Mouse (Mus musculus) A20 (cell line): ENCODE data around the gene Utp11.

Experiments used
- DNase-seq: peaks from one replicate; pipeline ENCODE4 v3.0.0-alpha.2; 2011; ENCODE audit warnings: low read depth, low spot score

Utp11 gene

DNA sequence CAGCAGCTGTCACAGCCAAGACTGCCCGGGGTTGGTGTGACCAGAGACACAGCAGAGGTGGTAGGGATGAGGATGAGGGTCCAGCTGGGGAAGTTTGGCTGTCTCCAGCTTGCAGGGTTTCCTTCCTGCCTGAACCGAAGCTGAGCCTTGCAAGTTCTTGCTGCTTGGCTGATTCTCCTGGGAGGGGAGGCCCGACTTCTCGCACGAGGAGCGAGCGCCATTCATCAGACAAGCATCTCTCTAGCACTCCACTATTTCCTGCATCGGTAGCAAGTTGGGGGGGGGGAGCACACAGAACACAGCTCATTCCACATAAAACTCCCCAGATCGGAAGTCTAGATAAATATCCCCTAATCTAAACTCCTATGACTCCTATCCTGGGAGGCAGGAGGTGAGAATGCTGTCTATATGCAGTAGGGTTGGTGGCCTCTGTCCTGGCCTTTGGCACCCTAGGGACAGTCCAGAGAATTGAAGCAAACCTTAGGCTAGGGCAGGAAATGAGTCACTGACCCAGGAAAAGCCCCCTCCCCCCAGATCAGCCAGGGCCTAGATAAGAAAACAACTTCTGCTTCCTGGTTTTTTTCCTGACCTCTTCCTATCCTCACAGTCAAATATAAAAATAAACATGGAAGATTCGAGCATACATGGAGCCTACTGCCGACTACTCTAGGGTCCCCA is 11.5 kb upstream of the Utp11 start:
- DNase-seq, result peak; percentile 69

DNA sequence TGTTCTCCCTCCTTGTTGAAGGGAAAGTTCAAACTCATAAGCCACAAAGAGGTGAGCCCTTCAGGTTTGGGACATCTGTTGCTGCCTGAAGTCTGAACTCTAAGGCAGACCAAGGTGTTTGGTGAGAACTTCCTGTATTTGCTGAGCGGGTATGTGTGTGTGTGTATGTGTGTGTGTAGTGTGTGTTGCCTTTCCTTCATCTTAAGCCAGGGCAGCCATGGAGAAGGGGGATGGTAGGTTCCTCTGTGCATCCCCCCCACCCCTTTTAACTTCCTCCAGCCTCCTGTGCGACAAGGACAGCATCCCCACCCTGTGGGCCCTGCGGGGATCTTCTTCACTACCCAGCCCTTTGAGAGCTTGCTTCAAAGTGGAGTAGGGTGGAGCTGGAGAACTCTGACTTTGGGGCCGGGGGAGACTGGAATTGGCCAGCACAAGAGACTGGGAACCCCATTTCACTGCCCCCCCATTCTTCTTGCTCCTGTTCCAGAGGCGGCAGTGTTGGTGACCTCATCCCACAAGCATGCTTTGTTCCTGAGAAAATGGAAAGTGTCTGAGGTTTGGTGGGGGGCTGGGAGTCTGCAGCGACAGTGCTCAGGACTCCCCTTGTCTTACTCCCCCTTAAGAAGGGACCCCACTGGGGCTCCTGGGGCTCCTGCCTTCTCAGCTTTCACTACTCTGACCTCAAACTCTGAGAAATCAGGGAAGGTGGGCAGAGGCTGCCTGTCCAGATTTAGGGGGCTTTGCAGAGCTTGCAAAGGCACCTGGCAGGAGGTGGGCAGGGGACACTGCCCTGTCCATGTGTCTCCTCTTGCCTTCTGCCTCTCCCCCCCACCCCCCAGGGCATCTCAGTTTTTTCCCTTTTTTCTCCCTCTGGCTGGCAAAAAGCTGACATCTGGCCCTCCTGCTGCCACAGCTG is 10.7 kb upstream of the Utp11 start:
- peak; percentile 80 for DNase-seq

DNA sequence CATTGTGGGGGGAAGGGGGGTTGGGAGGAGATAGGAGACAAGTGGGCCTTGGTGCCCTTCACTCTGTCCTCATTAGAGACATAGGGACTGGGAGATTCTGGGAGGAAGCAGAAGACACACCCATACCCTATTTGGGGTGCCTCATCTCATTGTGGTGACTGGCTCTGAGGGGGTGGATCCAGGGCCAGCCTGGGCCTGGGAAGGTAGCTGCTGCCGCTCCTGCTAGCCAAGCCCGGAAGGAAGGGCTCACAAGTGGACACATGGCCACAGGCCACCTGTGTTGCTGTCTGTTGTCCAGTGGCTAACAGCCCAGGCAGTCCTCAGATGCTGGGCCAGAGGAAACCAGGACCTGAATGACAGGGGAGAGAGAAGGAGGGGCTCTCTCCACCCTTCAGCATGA is 10.0 kb upstream of the Utp11 start:
- no peak for DNase-seq

DNA sequence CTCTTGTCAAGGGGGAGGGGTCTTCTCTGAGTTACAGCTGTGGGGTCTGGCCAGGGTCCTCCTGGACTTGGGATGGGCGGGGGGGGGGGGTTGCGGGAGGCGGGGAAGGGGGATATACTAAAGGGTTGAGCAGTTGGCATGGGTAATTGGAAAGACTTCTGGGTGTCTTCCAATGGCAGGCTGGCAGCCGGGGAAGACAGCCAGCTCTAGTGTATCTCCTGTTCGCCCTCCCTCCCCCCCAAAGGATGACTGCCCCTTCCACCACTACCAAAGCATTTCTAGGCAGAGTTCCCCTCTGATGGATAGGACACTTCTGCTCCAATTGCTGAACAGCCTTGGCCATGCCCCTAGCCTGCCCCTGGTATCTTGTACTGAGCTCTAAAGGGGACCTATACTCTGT is 8.5 kb upstream of the Utp11 start:
- DNase-seq, result peak; percentile 16

- peak; percentile 87 for DNase-seq
Observed at GRCm38 (mm10) chr4:124701052-124701845, 7.8 kb upstream of the Utp11 start.

- DNase-seq, result peak; percentile 85
Observed at GRCm38 (mm10) chr4:124700248-124700971, 7.0 kb upstream of the Utp11 start, which contains the start of gene Fhl3. TSS of gene Fhl3 (plus strand) at chr4:124700701.

GRCm38 (mm10) chr4:124699791-124700190 is 6.4 kb upstream of the Utp11 start:
- DNase-seq, result no peak

- no peak for DNase-seq
Observed at GRCm38 (mm10) chr4:124695786-124696516, 2.6 kb upstream of the Utp11 start.

DNA sequence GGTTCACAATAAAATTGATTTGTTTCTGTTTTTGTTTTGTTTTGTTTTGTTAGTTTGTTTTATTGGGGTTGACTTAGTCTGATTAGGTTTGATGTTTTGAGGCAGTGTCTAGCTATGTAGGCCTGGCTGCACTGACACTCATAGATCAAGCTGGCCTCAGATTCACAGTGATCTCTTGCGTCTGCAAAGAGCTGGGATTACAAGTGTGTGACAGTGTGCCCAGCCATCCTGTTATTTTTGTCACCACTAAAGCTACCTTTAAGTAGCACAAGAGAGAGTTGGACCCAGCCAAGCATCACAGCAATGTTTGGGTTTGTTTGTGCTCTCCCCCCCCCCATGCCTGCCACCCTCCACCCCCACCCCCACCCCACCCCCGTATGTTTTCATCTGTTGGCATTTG is 1.2 kb upstream of the Utp11 start:
- DNase-seq, result peak; percentile 9

- peak; percentile 29 for DNase-seq
Observed at GRCm38 (mm10) chr4:124692416-124692861, 961 bp downstream of the Utp11 start.

DNA sequence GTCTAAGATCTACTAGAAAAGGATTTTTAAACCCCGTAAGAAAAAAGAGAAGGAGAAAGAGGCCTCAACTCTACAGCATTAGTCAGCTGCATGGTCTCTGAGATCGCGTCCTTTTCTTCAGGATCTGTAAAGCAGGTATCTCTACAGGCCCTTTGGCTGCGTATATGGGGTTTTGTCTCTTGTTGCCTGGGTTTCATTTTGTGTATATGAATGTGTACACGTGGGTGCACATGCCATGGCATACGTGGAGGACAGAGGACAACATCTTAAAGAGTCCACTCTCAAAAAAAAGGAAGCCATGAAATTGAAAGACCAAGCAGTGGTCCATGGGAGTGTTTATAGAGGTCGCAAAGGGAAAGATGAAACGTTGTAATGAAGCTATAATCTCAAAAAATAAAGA is 1.9 kb downstream of the Utp11 start:
- DNase-seq, result peak; percentile 11

DNA sequence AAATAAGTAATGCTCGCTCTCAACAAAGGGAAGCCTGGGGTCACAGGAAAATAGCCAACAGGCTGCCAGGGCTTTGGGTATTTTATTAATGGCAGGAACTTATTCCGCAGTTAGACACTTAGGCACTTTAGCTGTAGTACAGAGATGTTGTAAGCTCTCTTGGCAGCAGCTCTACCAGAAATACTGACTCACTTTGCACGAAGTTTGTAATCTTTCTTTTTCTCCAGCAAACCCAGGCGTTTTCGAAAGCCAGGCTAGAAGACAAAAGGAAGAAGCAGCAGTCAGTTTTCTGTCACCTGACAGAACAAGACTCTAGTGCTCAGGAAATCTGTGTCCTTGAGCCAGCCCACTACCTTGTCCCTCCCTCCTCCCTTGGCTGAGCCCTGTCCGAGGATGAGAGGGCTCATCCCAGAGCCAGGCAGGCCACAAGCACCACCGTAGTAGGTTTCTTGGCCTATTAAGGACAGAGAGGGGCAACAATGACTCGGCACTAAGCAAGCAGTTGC is 7.5 kb downstream of the Utp11 start:
- no peak for DNase-seq

GRCm38 (mm10) chr4:124685453-124685852 is 7.9 kb downstream of the Utp11 start:
- no peak for DNase-seq

DNA sequence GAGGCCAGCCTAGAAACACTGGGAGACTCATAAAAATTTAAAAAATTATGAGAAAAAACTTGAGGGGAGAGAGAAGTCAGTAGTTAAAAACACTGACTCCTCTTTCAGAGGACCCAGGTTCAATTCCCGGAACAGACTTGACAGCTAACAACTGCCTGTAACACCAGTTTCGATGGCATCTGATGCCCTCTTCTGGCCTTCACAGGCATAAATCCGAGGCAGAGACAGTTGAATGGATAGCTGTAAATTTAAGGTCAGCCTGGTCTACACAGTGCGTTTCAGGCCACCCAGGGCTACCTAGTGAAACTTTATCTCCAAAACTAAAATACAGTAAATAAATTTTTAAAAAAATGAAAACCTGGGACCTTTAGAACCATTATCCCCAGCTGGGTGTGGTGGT is 8.4 kb downstream of the Utp11 start:
- DNase-seq, result no peak

DNA sequence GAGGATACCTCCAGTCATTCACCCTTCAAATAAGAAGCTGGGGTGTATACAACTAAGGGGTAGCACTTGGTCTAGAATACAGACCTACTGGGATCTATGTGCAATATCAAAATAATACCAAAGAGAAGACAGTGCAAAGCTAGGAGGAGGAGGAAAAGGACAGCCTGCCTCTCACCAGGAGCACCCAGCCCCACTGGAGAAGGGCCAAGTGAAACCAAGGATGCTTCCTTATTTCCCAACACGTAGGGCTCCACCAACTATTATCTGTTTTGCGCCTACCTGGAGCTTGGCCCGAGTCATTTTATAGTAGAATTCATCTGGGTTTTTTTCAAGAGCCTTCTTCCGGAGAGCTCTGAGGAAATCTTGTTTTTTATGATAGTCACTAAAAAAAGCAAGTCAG is 9.9 kb downstream of the Utp11 start:
- DNase-seq, result no peak

DNA sequence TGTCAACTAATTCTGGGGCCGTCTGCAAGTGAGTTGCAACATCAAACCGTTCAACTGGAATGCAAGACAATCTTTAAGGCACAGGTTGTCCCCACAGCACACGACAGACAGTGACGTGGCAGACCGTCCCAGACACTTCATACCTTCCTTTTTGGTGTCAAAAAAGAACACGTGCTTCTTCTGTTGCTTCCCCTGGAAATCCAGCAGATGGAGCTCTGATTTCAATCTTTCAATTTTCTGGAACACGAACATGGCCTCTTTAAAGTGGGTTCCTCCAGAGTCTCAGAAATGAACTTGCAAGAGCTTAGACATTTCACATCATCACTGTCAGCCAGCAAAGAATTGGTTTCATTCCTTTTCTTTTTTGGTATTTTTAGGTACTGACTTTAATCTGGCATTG is 11.1 kb downstream of the Utp11 start:
- DNase-seq, result no peak

DNA sequence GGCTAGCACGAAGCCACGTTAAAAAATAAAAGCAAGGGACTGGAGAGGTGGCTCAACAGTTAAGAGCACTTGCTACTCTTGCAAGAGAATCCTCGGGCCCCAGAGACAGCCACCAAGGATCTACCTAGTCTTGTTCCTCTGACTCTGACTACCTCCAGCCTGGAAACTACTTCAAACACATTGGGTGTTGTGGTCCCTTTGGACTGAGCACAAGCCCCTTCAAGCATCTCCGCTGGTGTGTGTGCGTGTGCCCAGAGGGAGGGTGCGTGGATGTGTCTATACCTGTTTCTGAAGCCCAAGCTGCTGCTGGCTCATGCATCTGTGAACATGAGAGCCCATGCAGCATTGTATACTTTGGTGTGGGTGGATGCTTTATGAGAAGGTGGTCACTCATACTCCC is 17.4 kb downstream of the Utp11 start:
- no peak for DNase-seq

DNA sequence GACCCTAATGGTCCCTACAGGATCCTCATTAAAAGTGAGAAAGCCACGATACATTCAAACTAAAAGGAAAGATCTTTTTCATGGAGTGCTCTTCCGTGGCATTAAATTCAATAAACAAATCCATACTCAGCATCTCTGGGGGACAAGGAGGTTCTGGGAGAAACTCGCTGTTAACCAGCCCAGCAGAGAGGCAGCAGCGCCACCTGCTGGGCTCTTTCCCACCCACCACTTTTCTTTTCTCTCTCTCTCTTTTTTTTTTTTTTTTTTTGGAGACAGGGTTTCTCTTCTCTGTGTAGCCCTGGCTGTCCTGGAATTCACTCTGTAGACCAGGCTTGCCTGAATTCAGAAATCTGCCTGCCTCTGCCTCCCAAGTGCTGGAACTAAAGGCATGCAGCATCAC is 18.4 kb downstream of the Utp11 start:
- peak; percentile 61 for DNase-seq

- DNase-seq, result no peak
Observed at GRCm38 (mm10) chr4:124674334-124675032, 18.9 kb downstream of the Utp11 start.
